Mouse (Mus musculus): ENCODE results near the gene Scnn1g.

Gene Scnn1g

GRCm38 (mm10) chr7:121734171-121734831 lies at the start of gene Scnn1g:
Gene Scnn1g (plus strand): TSS chr7:121734479.
- DNase-seq (ENCODE audit: low read depth), result peak; percentile 75

- DNase-seq (ENCODE audit: low read depth), result no peak
Observed at GRCm38 (mm10) chr7:121685140-121685984, 48.9 kb upstream of the Scnn1g start.

- DNase-seq (ENCODE audit: low read depth), result no peak
Observed at GRCm38 (mm10) chr7:121689338-121689737, 44.9 kb upstream of the Scnn1g start.

- no peak for DNase-seq (ENCODE audit: low read depth)
Observed at GRCm38 (mm10) chr7:121691803-121692202, 42.5 kb upstream of the Scnn1g start.

GRCm38 (mm10) chr7:121697170-121697569 lies 37.1 kb upstream of the Scnn1g start:
- no peak for DNase-seq (ENCODE audit: low read depth)

GRCm38 (mm10) chr7:121697574-121697973 lies 36.7 kb upstream of the Scnn1g start:
- no peak for DNase-seq (ENCODE audit: low read depth)

GRCm38 (mm10) chr7:121699218-121699617 lies 35.1 kb upstream of the Scnn1g start:
- no peak for DNase-seq (ENCODE audit: low read depth)

- DNase-seq (ENCODE audit: low read depth), result no peak
Observed at GRCm38 (mm10) chr7:121700480-121700879, 33.8 kb upstream of the Scnn1g start.

GRCm38 (mm10) chr7:121701983-121702382 lies 32.3 kb upstream of the Scnn1g start:
- no peak for DNase-seq (ENCODE audit: low read depth)

GRCm38 (mm10) chr7:121705051-121705450 lies 29.2 kb upstream of the Scnn1g start:
- no peak for DNase-seq (ENCODE audit: low read depth)

GRCm38 (mm10) chr7:121706411-121707072 lies 27.7 kb upstream of the Scnn1g start:
- peak; percentile 56 for DNase-seq (ENCODE audit: low read depth)

GRCm38 (mm10) chr7:121707073-121707667 lies 27.1 kb upstream of the Scnn1g start, which contains the start of gene Usp31:
Gene Usp31 (minus strand): TSS chr7:121707253.
- DNase-seq (ENCODE audit: low read depth), result peak; percentile 95

- DNase-seq (ENCODE audit: low read depth), result no peak
Observed at GRCm38 (mm10) chr7:121711171-121711570, 23.1 kb upstream of the Scnn1g start.

GRCm38 (mm10) chr7:121717031-121717430 lies 17.2 kb upstream of the Scnn1g start:
- DNase-seq (ENCODE audit: low read depth), result no peak

- no peak for DNase-seq (ENCODE audit: low read depth)
Observed at GRCm38 (mm10) chr7:121730225-121730624, 4.1 kb upstream of the Scnn1g start.

- no peak for DNase-seq (ENCODE audit: low read depth)
Observed at GRCm38 (mm10) chr7:121737511-121738415, 3.5 kb downstream of the Scnn1g start.

GRCm38 (mm10) chr7:121750244-121750643 lies 16.0 kb downstream of the Scnn1g start:
- DNase-seq (ENCODE audit: low read depth), result no peak

- DNase-seq (ENCODE audit: low read depth), result no peak
Observed at GRCm38 (mm10) chr7:121754748-121755147, 20.5 kb downstream of the Scnn1g start.

- DNase-seq (ENCODE audit: low read depth), result no peak
Observed at GRCm38 (mm10) chr7:121763328-121763727, 29.0 kb downstream of the Scnn1g start.

- no peak for DNase-seq (ENCODE audit: low read depth)
Observed at GRCm38 (mm10) chr7:121767900-121768299, 33.6 kb downstream of the Scnn1g start.

- no peak for DNase-seq (ENCODE audit: low read depth)
Observed at GRCm38 (mm10) chr7:121768983-121769382, 34.7 kb downstream of the Scnn1g start.
